Mouse (Mus musculus) forelimb bud, embryonic 11.5 days (tissue): ENCODE data around the gene Fzd7.
"Not testable (repeated sequence)": the region's sequence is repeated elsewhere in the genome, so short reads cannot be mapped to it uniquely, and the experiment has no call there.

Experiments
- DNase-seq: peaks from one replicate; pipeline ENCODE4 v3.0.0-alpha.2; 2012; ENCODE audit warnings: low read depth, low spot score

Fzd7 gene

DNA sequence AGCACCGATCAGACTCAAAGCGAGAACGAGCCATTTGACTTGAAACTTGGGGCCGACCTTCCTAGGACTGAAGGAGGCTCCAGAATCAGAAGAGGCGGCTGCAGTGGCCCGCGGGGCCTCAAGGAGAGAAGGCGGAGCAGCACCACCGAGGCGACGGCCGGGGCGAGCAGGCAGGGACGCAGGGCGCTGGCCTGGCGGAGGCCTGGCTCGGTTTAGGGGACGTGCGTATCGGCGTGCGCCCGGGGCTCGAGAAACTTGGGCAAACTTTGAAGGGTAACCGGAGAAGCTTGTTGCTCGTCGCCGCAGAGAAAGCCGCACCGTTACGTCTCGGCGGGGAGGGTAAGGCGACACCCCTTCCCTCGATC is at the start of gene Fzd7:
Fzd7 (plus strand) TSS at position 94 of the 365 bp plus-strand sequence.
- DNase-seq, result no peak

DNA sequence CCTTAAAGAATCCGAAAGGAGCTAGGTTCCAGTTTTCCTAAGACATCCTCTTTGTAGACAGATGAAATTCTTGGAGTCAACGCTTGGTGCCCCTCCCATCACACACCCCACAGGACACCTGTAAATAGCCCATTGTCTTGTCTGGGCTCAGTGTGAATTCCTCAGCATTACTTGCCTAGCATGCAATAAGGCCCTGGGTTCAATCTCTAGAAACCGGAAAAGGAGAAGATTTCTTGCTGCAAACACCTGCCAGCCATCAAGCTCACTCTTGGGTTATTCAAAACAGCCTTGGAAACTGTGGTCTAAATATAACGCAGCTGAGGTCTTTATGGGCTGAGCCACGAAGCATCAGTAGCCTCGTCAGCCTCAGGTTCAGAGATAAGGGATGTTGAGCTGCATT is 48.9 kb upstream of the Fzd7 start:
- no peak for DNase-seq

DNA sequence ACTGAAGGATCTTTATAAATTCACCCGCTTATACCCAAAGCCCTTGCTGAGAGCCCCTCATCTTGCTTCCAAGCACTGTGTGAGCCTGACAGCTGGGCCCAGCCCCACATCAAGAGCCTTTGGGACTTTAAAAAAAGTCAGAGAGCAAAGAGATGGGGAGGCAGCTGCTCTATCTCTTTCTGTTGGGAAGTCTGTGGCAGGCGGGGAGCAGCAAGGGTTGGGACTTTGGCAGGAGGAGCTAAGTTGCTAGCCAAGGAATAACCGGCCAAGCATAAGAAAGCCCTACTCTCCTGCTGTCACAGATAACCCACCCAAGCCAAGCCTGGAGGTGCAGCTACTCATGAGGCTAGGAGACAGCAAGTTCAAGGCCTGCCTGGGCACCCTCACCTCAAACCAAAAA is 48.2 kb upstream of the Fzd7 start:
- DNase-seq, result no peak

DNA sequence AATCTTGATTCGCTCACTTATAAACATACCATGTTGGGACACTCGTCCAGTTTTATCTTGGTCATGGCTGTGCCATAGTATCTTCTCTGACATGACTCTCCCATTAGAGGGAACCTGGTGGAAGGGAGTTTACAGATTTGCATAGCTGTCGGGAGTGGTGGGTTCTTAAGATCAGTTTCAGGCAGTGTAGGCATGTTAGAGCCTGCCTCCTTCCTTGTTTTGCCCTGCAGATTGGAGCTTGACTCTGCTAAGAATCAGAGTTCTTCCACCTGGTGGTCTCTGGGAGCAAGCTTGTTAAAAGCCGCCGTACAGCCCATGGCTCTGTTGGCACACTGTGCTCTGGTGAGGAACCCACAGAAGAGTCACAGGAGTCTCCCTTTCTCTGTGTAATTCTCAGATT is 47.0 kb upstream of the Fzd7 start:
- DNase-seq, result no peak

DNA sequence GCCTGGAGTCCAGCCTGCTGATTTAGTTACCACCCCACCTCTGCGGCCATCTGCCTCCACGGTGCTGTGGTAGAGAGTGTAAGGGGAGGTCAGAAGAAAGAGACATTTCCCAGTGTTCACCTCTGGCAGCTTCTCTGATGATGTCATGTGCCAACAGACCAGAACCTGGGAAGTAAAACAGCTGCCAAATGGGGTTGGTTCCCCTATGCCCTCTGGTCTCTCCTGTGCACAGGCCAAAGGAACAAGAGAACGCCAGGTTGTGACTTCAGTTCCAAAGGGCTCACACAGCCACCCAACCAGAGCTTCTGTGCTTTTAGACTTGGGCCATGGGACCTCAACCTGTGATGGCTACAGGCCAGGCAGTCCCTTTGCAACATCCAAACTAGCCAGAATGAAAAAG is 45.9 kb upstream of the Fzd7 start:
- no peak for DNase-seq

DNA sequence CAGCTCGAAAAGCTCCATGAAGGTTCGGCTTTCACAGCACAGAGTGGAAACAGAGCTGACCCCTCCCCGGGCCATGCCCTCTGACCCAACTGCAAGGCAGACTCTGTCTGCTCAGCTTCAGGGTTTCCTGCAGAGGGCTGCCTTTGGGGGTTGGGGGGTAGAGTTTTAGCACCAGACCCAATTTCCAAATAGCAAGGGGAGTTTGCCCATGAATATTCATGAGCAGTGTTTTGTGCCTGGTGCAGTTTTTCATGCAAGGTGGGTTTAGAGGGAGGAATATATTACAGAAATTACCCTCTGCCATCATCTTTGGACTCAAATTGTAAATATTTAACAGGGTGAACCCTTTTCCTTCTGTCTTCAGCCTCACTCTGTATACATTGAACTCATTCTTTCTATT is 44.3 kb upstream of the Fzd7 start:
- DNase-seq, result no peak

DNA sequence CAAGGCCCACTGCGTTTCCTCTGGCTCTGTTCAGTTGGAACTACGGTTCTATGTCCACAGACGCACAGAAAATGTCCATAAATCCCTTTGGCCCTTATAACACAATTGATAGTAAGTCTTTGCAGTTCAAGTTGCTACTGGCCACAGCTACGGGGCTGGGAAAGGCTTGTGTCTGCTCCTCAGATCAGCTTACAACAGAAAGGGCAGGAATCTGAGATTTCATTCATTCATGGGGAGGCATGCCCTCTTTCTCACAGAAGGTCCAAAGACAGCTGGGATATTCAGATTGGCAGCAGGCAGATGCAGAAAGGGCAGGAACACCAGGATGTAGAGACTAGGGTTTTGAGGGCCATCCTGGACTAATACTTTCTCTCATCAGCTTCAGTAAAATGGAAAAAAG is 43.9 kb upstream of the Fzd7 start:
- DNase-seq, result no peak

DNA sequence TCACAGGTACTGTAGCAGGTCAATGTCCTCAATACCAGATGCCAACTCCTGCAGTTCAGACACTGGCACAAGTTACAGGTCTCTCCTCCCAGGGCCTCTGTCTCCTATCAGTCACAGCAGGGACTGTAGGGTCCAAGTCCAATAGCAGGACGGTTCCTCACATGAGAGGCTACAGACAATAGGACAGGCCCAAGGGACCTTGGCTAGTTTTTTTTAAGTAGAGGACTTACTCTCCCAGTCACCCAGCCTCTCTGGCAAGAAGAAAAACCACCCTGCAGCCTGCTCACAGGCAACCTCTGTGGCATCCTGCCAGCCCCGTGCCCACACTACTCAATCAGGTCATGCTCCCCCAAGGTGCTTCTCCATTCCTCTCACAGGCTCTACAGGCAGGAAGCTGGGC is 43.0 kb upstream of the Fzd7 start:
- DNase-seq, result no peak

DNA sequence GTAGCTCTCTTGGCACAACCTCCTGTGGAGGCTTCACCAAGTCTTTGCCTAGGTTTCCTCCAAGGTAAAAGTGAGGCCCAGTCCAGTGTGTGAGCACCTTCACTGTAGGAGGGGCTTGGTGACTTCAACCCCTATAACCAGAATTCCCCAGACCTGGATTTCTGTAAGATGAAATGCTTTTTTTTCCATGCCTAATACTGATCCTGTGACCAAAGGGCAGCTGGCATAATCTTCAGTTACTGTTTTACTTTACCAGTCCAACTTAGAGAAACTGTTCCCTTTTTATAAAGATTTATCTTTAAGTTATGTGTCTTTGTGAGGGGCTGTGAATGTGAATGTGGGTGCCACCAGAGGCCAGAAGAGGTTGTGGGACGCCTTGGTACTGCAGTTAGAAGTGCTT is 42.3 kb upstream of the Fzd7 start:
- no peak for DNase-seq

DNA sequence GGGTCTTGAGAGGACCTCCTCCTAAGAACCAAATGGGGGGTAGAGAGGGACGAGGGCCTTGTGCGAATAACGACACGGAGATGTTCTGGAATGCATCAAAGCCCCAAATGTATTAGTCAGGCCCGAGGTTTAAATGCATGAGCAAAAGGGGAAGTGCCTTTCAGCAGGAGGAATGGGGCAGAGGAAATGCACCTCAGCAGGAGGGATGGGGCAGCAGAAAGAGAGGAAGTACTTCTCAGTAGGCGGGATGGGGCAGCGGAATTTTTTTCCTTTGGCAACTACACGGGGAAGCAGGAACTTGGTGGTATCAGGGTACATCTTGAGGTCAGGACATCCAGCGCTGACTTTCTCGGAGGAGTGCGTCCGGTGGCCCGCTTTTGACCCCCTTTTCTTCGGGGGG is 39.5 kb upstream of the Fzd7 start:
- DNase-seq, result not testable (repeated sequence)

DNA sequence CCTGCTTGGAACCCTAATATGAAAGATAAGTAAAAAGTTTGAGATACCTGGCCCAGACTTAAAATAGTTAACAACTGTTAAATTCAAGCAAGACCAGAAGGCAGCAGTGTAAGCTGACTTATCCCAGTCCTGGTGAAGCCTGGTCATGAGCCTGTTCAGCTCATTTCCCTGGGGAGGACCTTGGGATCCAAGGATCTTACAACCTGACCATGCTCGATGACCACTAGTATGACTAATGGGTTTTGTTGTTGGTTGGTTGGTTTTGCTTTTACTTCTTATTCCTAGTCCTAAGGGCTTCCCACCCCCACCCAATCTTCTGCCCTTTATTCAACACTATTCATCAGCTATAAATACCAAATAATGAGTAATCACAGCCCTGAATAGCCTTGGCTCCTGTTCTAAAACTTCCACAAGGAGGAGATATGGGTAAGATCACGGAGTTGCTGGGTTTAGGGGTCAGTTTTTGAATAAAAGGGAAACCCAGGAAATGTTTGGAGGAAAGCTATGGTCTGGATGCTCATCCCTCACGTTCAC is 38.0 kb upstream of the Fzd7 start:
- no peak for DNase-seq

DNA sequence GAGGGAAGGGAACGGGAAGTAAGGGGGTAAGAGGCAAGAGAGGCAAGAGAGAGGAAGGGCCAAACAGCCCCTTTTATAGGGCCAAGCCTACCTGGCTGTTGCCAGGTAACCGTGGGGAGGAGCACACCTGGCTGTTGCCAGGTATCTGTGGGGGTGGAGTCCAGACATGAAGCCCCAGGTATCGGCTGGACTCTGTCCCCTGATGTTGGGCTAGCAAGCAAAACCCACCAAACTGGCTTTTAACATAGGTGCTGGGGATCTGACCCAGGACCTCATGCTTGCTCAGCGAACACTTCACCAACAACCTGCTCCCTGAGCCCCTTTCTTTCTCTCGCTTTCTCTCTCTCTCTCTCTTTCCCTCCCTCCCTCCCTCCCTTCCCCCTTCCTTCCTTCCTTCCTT is 37.0 kb upstream of the Fzd7 start:
- DNase-seq, result no peak

DNA sequence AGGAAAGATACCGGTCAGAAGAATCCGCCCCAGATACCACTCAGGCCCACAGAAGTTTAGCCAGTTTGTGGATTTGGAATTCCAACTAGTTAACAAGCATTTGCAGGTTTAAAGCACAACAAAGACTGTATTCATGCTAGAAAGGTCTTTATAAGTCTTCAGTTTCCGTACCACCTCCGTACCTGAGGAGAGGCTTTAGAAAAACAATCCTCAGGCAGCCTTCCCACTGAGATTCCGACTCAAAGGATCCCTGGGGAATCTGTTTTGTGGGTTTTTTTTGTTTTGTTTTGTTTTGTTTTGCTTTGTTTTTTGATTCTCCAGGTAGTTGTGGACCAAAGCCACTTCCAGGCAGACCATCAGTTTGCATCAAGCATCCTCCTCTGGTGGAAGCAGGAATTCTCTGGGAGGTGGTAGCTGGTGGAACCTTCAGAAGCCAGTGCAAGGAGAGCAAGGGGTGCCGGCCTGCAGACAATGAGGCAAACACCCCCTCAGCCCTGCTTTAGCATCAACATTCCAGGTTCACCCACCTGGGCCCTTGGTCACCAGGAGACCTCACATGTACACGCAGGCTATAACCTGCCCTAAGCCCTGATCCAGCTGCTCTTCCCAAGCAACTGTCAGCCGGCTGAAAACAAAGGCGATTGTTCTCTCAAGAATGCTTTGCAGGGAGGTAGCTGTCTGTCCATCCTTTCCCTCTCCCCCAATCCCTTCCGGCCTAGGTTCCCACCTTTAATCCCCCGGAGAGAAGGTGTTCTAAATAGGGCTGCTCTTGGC is 33.5 kb upstream of the Fzd7 start:
- DNase-seq, result no peak

DNA sequence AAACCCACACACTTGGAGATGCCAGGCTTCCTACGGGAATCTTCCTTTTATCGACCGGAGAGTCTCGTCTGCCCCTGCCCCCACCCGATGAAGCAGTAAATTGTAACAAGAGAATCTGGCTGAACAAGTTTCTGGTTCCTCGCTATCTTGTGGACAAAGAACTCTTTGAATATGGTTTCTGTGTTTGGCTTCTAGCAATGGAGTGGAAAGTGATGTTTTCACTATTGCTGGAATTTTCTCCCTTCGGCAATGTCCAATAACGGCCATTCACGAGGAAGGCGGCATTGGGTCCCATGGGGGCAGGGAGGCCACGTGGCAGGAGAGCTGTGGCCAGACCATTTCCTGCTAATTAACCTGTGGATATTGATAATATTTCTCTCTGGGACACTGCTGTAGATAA is 32.8 kb upstream of the Fzd7 start:
- DNase-seq, result no peak

DNA sequence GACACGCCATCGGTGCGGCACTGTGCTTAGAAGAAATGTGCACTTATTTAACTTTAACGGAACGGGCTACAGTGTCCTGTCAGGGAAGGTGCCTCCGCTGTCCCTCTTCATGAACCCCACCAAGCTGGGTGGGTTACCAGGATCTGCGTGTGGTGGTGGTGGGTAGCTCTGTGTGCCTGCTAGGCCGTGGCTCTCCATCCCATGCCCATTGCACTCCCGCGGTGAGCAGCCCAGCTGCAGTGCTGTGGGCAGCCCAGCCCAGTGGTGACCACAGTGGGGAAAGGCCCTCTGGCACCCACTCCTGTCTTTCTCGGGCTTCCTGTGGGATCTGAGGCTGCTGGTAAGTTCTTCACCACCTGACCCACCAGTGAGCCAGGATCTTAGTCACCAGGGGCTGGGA is 31.3 kb upstream of the Fzd7 start:
- DNase-seq, result no peak

DNA sequence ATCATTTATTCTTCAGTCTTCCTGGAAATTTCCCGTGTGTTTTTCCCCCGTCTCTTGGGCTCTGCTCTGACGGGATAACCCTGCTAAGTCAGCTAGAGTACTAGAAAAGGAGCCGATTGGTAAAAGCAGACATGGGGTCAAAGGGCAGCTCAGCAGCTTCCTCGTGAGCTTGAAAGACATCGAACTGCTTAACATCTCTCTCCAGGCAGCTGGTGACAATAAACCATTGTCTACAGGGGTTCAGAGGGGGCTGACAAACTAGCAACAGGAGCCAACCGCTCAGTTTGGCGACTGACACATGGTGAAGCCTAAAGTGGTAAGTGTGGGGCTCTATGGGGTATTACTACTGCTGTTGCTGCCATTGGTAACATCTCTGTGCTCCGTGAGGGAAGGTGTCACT is 30.6 kb upstream of the Fzd7 start:
- DNase-seq, result no peak

DNA sequence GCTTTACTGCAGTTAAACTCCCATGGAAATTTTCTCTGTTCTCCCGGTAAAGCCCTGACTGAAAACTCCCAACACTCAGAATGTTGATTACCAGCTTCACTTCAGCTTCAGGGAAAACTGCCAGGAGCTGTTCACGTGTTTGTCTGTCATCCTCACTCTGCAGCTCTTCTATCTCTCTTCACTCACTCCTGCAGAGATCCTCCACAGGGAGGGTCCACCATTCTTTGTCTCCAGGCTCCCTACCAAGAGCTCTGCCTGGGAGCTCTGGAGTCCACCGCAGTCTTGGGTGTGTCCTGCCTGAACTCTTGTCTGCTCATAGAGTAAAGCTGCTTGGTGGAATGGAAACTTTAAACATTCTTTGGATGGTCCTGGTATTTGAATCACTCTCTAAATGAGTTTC is 25.4 kb upstream of the Fzd7 start:
- no peak for DNase-seq

DNA sequence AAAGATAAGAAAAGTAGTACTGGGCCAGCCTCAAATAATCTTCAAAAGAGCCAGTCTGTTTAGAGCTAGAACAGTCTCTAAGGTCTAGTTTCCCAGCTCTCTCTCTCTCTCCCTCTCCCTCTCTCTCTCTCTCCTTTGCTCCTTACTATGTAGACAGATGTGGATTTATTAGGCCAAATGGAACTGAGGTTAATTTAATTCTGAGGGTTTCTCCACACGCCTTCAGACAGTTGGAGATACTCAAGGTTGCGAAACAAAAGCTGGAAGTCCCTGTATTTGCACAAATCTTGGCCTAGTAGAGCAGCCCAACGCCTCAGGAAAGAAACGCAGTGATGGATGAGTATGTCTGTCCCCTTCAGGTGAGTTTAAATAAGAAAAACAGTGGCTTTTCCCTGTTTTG is 24.4 kb upstream of the Fzd7 start:
- DNase-seq, result no peak

DNA sequence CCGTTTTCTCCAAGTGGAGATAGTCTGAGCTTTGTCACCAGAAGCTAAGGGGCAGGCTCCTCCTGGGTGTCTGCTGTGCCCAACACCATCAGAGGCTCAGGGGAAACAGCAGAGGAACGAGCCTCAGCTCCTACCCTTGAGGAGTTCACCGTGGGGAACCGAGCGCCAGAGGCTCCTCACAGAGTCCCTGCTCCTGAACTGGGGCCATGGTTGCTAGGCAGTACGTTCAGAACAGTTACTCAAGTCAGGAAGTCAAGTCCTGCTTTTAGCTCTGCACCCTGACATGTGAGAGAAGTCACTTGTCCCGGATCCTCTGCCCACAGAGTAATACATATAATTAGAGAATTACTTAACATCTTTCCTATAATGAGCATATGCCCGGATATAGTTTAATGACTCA is 23.3 kb upstream of the Fzd7 start:
- no peak for DNase-seq

DNA sequence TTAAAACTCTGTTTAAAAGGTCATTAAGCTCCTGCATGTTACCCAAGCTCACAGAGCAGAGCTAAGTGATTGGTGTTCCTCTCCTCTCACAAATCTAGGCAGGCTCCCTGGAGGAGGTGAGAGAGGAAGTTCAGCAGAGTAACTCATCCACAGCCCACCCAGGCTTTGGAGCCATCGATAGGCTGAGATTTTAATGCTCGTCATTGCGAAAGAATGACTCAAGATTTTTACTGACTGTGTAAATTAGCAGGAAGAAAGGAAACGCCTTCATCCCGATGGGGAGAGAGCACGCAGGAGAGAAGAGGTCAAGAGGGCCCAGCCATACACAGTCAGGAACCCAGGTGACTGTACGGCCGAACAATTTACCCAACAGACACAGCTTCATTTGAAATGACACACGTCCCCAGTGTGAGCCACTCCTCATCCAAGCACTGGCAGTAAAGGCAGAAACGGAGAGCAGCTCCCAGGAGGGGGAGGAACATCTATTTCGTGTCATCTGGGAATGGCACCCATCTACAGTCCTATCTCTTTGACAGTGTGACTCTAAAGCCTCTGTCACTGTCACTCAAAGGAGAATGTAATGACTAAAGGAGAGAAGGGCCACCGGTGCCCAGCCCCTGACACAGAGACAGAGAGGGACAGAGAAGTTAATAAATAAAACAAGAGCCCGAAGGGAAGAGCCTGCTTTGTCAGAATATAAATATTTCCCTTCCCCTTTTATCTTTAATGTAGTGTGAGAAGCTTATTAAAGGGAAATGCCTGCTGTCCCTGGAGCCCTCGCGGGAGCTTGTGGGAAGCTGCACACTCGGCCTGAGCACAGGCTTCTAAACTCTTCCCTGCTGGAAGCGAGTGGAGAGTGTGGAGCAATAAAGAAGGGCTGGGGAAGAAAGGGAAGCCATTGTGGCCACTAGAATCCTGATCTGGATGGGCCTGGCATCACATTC is 17.3 kb upstream of the Fzd7 start:
- DNase-seq, result no peak

DNA sequence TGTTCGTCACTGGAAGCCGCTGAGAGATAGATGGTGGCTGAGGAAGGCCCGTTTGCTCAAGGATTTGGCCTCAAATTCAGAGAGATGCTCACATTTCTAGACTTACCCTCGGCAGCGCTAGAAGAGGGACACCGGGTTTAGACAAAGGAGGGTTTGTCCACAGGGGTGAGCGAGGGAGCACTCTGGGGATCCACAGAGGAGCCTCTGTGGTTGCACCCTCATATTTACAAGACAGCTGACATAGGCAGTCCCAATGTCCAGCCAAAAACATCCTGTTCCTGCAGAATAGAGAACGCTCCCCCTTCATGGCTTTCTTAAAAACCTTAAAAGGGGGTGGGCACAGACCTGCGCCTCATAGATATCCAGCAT is 16.6 kb upstream of the Fzd7 start:
- DNase-seq, result no peak

DNA sequence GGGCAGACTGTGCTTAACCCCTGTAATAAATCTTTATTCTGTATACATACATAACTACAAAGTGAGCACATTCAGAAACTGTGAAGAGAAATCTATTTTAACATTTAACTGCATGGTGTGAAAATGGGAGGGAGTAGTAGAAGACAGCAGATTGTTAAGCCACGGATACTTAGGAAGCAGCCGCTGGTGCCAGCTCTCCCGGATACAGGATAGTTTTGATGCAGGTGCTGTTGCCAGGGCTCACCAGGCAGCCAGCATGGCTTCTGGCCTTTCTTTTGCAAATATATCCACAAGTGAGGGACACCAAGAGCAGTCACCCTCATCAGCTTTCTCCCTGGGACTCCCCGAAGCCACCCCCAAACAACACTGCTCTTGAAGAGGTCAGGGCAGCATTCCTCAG is 13.1 kb upstream of the Fzd7 start:
- DNase-seq, result no peak

DNA sequence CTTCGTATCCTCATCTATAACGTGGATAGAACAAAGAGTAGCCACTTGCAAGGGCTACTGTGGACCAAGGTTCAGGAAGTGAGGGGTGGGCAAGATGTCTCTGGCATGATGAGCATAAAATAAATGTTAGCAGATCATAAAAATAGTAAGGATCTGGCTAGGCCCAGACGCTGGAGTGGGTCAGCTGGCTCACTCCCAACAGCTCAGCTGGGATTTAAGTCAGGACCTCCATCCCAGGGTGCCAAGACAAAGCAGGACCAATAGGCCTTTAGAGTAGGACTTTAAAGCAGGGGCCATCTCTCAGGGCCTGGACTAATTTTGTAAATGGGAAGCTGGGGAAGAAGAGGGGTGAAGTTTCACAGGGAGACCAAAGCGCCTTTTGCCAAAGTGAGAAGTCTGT is 11.5 kb upstream of the Fzd7 start:
- DNase-seq, result no peak
